Mouse (Mus musculus) CH12.LX (cell line): Measurements from ENCODE around the gene Myrf. TPM values are rescaled to one million over a fixed set of nuclear protein-coding genes. Genes with fewer than 3 reads are reported as not detected.

Experiments
- DNase-seq: peaks from one replicate; pipeline ENCODE4 v3.0.0-alpha.2; 2013; ENCODE audit errors: extremely low read depth
- H3K27ac ChIP-seq: 2 replicates; pipeline ENCODE4 v1.5.1; 2012; ENCODE audit warnings: low read depth, mild to moderate bottlenecking, control low read depth, moderate library complexity; ENCODE audit not compliant: insufficient read depth
- H3K27me3 ChIP-seq: replicated peaks from 2 replicates; pipeline ENCODE3; 2012; ENCODE audit warnings: inconsistent platforms
- H3K36me3 ChIP-seq, 2 experiments: replicated peaks in 1 of 2; 2 replicates each; pipeline versions ENCODE3 to v1.6.1; 2012; ENCODE audit warnings: inconsistent platforms in 1 of 2, low read length in 1 of 2, mild to moderate bottlenecking in 1 of 2, mixed read lengths in 1 of 2, moderate library complexity in 1 of 2; ENCODE audit not compliant: control insufficient read depth in 1 of 2, insufficient read depth in 1 of 2
- H3K4me1 ChIP-seq, 2 experiments: 2 replicates each; pipeline ENCODE4 v1.6.1; 2012; ENCODE audit warnings: inconsistent platforms in 1 of 2, moderate library complexity in 1 of 2; ENCODE audit not compliant: insufficient read depth in 2 of 2, control insufficient read depth in 1 of 2
- H3K4me2 ChIP-seq: 2 replicates; pipeline ENCODE4 v1.6.1; 2012; ENCODE audit warnings: low read depth, mild to moderate bottlenecking, control low read depth; ENCODE audit not compliant: poor library complexity, insufficient read depth, severe bottlenecking
- H3K4me3 ChIP-seq, 3 experiments: fragments of 150-350 bp in 1 of 3; sonication (generic) in 1 of 3; replicated peaks in 1 of 3; 2 replicates each; pipeline versions ENCODE3 to v1.5.1; 2011 to 2012; ENCODE audit warnings: low read depth in 2 of 3, low read length in 2 of 3, mild to moderate bottlenecking in 2 of 3, moderate library complexity in 2 of 3, control low read depth in 1 of 3, improper control_type of control experiment in 1 of 3, inconsistent platforms in 1 of 3, mixed read lengths in 1 of 3; ENCODE audit not compliant: poor library complexity in 1 of 3
- H3K79me2 ChIP-seq: replicated peaks from 2 replicates; pipeline ENCODE4 v1.6.1; 2012; ENCODE audit warnings: mild to moderate bottlenecking, moderate library complexity; ENCODE audit not compliant: control insufficient read depth, poor library complexity, insufficient read depth, severe bottlenecking; ENCODE audit errors: extremely low read depth
- H3K9ac ChIP-seq: 2 replicates; pipeline ENCODE4 v1.6.1; 2012; ENCODE audit warnings: low read depth, mild to moderate bottlenecking, control low read depth, moderate library complexity; ENCODE audit not compliant: insufficient read depth
- H3K9me3 ChIP-seq: replicated peaks from 2 replicates; pipeline ENCODE3; 2012; ENCODE audit warnings: low read length, inconsistent platforms, mixed read lengths
- BHLHE40 ChIP-seq: IDR thresholded peaks from 2 replicates; pipeline ENCODE4 v1.6.1; 2011; ENCODE audit warnings: mild to moderate bottlenecking, low read depth, low read length, improper control_type of control experiment
- CTCF ChIP-seq, 2 experiments: IDR thresholded peaks in 1 of 2; conservative IDR thresholded peaks in 1 of 2; 2 replicates each; pipeline ENCODE4 v1.5.1; 2011 to 2012; ENCODE audit warnings: low read depth in 2 of 2, low read length in 2 of 2, improper control_type of control experiment in 1 of 2, inconsistent platforms in 1 of 2, mild to moderate bottlenecking in 1 of 2, moderate library complexity in 1 of 2
- E2F4 ChIP-seq: IDR thresholded peaks from 2 replicates; pipeline ENCODE4 v1.6.1; 2011; ENCODE audit warnings: low read depth, low read length, improper control_type of control experiment; ENCODE audit not compliant: insufficient replicate concordance
- NELFE ChIP-seq: IDR thresholded peaks from 2 replicates; pipeline ENCODE4 v1.6.1; 2011; ENCODE audit warnings: low read depth, low read length, improper control_type of control experiment
- NRF1 ChIP-seq: IDR thresholded peaks from 2 replicates; pipeline ENCODE4 v1.6.1; 2014; ENCODE audit warnings: low read depth, mild to moderate bottlenecking, inconsistent platforms, low read length, improper control_type of control experiment, moderate library complexity
- POLR2AphosphoS2 ChIP-seq: IDR thresholded peaks from 2 replicates; pipeline ENCODE4 v1.6.1; 2011; ENCODE audit warnings: low read depth, low read length, improper control_type of control experiment
- RAD21 ChIP-seq: IDR thresholded peaks from 2 replicates; pipeline ENCODE4 v1.6.1; 2011; ENCODE audit warnings: low read depth, mild to moderate bottlenecking, low read length, improper control_type of control experiment, moderate library complexity
- SIN3A ChIP-seq: IDR thresholded peaks from 2 replicates; pipeline ENCODE4 v1.6.1; 2012; ENCODE audit warnings: low read length, improper control_type of control experiment, inconsistent platforms
- SMC3 ChIP-seq: IDR thresholded peaks from 2 replicates; pipeline ENCODE4 v1.6.1; 2011; ENCODE audit warnings: low read depth, low read length, improper control_type of control experiment
- TBP ChIP-seq: conservative IDR thresholded peaks from 2 replicates; pipeline ENCODE4 v1.6.1; 2011; ENCODE audit warnings: low read depth, low read length, improper control_type of control experiment
- USF1 ChIP-seq: IDR thresholded peaks from 2 replicates; pipeline ENCODE4 v1.6.1; 2014; ENCODE audit warnings: low read depth, mild to moderate bottlenecking, inconsistent platforms, low read length, improper control_type of control experiment
- ZMIZ1 ChIP-seq: IDR thresholded peaks from 2 replicates; pipeline ENCODE4 v1.6.1; 2012; ENCODE audit warnings: low read depth, mild to moderate bottlenecking, inconsistent platforms, low read length, improper control_type of control experiment
- ZNF384 ChIP-seq: IDR thresholded peaks from 2 replicates; pipeline ENCODE4 v1.6.1; 2012; ENCODE audit warnings: low read depth, low read length, improper control_type of control experiment, inconsistent platforms
- dilution Hi-C: fragments of 300-500 bp; cut with MboI; formaldehyde crosslinking; loops from 2 replicates; pipeline ENCODE4 v1.14.3; 2020; ENCODE audit warnings: low sequenced_read_pairs; ENCODE audit not compliant: extremely low pct_unique_long_range_greater_than_20kb, extremely low pct_ligation_motif_present
- in situ Hi-C: fragments of 300-500 bp; cut with MboI; formaldehyde crosslinking; loops from 3 replicates; pipeline ENCODE4 v1.14.3; 2019; ENCODE audit warnings: low sequenced_read_pairs, low pct_ligation_motif_present, low pct_unique_long_range_greater_than_20kb, mixed read lengths
- polyA plus RNA-seq: library from polyadenylated mRNA; unstranded; fragments of >175 nt; gene quantifications from 2 replicates; pipeline ENCODE4 v1.2.1, GENCODE M21; 2012; ENCODE audit warnings: low read depth; ENCODE audit not compliant: insufficient read length
- total RNA-seq, 2 experiments: library from RNA; depleted of rRNA; stranded (reverse); fragments of 300-350 nt in 1 of 2; fragments of >200 nt in 1 of 2; gene quantifications; 2 replicates each; pipeline ENCODE4 v1.2.3; 2012 to 2014

Myrf gene
- total and polyA plus RNA-seq, 3 experiments = 0.10 to 0.13 TPM; not detected in 1

GRCm38 (mm10) chr19:10198723-10199122 lies 41.8 kb downstream of the Myrf start:
- in situ Hi-C loops = no loop called here
- no peak overlapping the region for H3K9ac ChIP-seq
- H3K4me2 ChIP-seq = no peak overlapping the region
- H3K4me3 ChIP-seq = no peak overlapping the region
- peaks cover 50 to 80% of the 10 kb centered on the region in 2 experiments for H3K36me3 ChIP-seq
- TF ChIP-seq RAD21 (peak; percentile 68), TBP (no peak), NELFE (peak; percentile 31; the same call in 1 of the 2 replicates), SMC3 (peak; percentile 69), SIN3A (no peak), ZMIZ1 (no peak), NRF1 (no peak), E2F4 (0 out of 2 replicates have a peak, but pooled peaks have one; percentile 26), CTCF (conservative IDR thresholded peaks at IDR 0.05 in 1 of 2, IDR thresholded peaks at IDR 0.05 in 1 of 2; ENCODE audit: low read depth in 2 of 2, low read length in 2 of 2) (peak; percentile 71 to 89), BHLHE40 (no peak)
- peaks cover 0 to 14% of the 10 kb centered on the region in 2 experiments; a peak in 2 of 4 replicates for H3K4me1 ChIP-seq
- H3K79me2 ChIP-seq = peaks cover 30% of the 10 kb centered on the region
- DNase-seq = peak; percentile 80
- H3K27me3 ChIP-seq = no peaks in the 10 kb centered on the region
- no peaks in the 10 kb centered on the region for H3K9me3 ChIP-seq
- H3K27ac ChIP-seq = no peak overlapping the region
- dilution Hi-C loops = no loop called here

- no peaks in the 10 kb centered on the region for H3K9me3 ChIP-seq
- H3K36me3 ChIP-seq = peaks cover 53 to 84% of the 10 kb centered on the region in 2 experiments
Observed at GRCm38 (mm10) chr19:10198286-10198685, 42.3 kb downstream of the Myrf start.

GRCm38 (mm10) chr19:10197130-10197529 lies 43.4 kb downstream of the Myrf start:
- DNase-seq = no peak
- in situ Hi-C loops (no loop called here), dilution Hi-C loops (no loop called here)
- H3K27me3 ChIP-seq = no peaks in the 10 kb centered on the region
- no peak overlapping the region for H3K27ac ChIP-seq
- TF ChIP-seq SIN3A = no peak
- TF ChIP-seq ZNF384 = no peak
- H3K9me3 ChIP-seq = no peaks in the 10 kb centered on the region
- no peak overlapping the region for H3K4me3 ChIP-seq
- peaks cover 0 to 10% of the 10 kb centered on the region in 2 experiments; a peak in 2 of 4 replicates for H3K4me1 ChIP-seq
- peaks cover 63 to 96% of the 10 kb centered on the region in 2 experiments for H3K36me3 ChIP-seq
- peaks cover 16% of the 10 kb centered on the region for H3K79me2 ChIP-seq
- no peak overlapping the region for H3K9ac ChIP-seq
- H3K4me2 ChIP-seq = no peak overlapping the region

More at GRCm38 (mm10) chr19:10198286-10198685, 42.3 kb downstream of the Myrf start:
- Histone ChIP-seq H3K9ac (no peak overlapping the region), H3K4me1 (peaks cover 0 to 14% of the 10 kb centered on the region in 2 experiments; a peak in 2 of 4 replicates), H3K4me2 (no peak overlapping the region), H3K79me2 (peaks cover 26% of the 10 kb centered on the region), H3K27me3 (no peaks in the 10 kb centered on the region), H3K4me3 (no peak overlapping the region), H3K27ac (no peak overlapping the region)
- no peak for DNase-seq
- dilution Hi-C loops (no loop called here), in situ Hi-C loops (no loop called here)
- peak; percentile 69; the same call in 1 of the 2 replicates for TF ChIP-seq POLR2AphosphoS2
- TF ChIP-seq USF1 = no peak
